Mouse (Mus musculus): ENCODE results near the gene Phf23. TPM values are rescaled to one million over a fixed set of nuclear protein-coding genes. Genes with fewer than 3 reads are reported as not detected.

Gene Phf23
- total RNA-seq, 2 experiments from 2014 or later, result 22.6 to 25.3 TPM

DNA sequence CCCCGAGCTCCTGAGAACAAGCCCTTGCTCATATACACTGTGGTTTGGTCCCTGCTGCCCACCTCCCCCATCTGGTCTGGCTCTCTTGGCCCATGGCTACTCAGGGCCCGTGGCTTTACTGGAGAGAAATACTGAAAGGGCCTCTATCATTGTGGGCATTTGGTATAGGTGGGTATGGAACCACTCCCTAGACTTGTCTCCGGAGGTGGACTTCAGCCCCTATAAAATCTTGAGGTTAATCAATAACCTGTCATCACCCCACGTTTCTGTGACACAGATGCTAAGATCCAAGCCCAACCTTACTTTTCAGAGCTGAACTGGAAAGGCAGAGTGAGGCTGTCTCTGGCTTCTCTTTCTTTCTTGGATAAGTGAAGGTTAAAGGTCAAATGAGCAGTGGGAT lies 26.8 kb upstream of the Phf23 start:
- no peak for DNase-seq (ENCODE audit: low spot score)
- intact Hi-C loops (cut with DNase I), result loop anchor here (5.0 kb wide), 1 partner anchor 41 kb away; no protein-coding TSS in a partner anchor

GRCm38 (mm10) chr11:69970222-69970621 lies 25.4 kb upstream of the Phf23 start:
- DNase-seq (ENCODE audit: low spot score), result no peak
- intact Hi-C loops (cut with DNase I), result no loop called here

- DNase-seq (ENCODE audit: low spot score), result no peak
- intact Hi-C loops (cut with DNase I), result no loop called here
Observed at GRCm38 (mm10) chr11:69970775-69971174, 24.8 kb upstream of the Phf23 start.

DNA sequence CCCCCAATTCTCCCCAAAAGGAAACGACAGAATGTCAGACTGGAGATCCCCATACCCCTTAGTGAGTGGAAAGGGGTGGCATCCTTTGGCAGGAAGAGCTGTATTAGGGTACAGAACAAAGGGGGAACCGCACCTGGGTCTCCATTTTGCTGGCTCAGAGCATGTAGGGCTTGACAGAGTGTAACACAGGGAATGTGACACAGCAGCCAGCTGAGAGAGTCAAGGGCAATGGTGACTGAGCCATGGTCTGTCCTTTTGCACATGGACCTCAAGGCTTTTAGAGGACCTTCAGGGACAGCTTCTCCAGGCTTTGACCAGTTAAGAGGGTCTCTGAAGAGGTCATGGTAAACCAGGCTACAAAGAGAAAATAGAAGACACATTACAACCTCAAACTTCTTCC lies 20.7 kb upstream of the Phf23 start:
- DNase-seq (ENCODE audit: low spot score), result no peak
- intact Hi-C loops (cut with DNase I), result no loop called here

GRCm38 (mm10) chr11:69976271-69976670 lies 19.3 kb upstream of the Phf23 start:
- no peak for DNase-seq (ENCODE audit: low spot score)
- intact Hi-C loops (cut with DNase I), result no loop called here

- intact Hi-C loops (cut with DNase I), result loop anchor here (2.0 kb wide), 2 partner anchors 17 to 57 kb away; no protein-coding TSS in a partner anchor
- no peak for DNase-seq (ENCODE audit: low spot score)
Observed at GRCm38 (mm10) chr11:69979827-69980195, 15.8 kb upstream of the Phf23 start.

DNA sequence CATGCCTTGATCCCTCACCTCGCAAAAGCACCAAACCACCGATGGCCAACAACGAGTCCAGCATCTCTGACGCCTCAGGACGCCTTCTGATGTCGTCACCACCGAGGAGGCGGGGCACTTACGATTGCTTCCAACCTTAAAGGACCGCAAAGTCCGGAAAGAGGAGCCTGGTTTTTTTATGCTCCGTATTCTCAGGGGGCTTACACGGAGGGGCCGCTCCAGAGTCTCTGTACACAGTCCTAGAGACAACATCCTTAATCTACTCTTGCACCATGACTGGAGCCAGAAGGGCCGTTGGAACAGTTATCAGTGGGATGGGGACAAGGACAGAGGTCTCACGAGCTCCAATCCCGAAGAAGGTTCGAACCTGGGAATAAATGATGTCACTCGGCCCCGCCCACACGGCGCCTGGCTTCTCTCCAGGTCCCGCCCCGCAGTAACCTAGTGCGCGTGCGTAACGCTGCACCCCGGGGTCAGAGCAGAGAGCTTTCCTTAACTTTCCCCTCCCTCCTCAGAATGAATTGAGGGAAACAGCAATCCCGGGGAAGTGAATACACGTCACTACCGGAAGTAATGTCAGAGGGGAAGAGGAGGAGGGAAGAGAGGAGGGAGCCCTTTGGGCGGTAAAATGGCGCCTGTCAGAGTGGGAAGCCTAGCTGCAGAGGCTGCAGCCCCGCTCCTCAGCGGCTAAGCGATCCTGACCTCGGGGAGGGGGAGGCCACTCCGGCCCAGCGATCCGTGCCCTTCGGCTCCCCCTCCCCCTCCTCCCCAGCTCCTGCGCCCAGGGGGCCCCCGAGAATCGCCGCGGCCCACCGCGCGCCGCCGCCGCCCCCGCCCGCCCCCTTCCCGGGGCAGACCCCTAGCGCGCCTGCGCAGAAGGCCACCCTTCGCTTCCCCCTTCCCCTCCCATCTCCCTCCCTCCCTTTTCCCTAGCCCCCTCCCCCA lies 15.1 kb upstream of the Phf23 start:
- intact Hi-C loops (cut with DNase I), result loop anchor here (2.0 kb wide), 1 partner anchor 16 kb away; no protein-coding TSS in a partner anchor
- DNase-seq (ENCODE audit: low spot score), result peak; percentile 97

DNA sequence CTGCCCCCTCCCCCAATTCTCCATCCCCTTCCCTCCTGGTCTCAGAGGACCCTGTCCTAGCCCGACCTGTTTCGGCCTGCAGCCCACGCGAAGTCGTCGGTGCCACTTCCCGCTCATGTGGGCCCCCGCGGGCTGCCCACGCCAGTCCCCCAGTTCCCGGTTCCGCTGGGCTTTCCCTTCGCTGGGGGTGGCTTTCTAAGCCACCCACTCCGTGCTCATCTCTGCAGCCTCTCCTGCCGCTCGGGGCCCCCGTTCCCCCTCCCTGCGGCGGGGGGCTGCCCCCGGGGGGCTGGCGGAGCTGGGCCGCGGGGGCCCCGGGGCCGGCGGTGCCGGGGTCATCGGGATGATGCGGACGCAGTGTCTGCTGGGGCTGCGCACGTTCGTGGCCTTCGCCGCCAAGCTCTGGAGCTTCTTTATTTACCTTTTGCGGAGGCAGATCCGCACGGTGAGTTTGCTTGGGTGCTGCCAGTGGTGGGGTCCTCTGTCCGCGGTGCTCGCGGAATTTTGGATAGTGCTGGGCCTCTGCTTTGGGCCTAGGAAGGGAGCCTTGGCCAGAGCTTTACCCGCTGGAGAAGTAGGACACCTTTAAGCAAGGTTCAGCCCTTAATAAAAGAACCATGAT lies 14.3 kb upstream of the Phf23 start, which contains the start of gene Ctdnep1:
Ctdnep1 (plus strand) TSS at position 16 of the 622 bp plus-strand sequence.
- intact Hi-C loops (cut with DNase I), result loop anchor here (2.0 kb wide), 1 partner anchor 16 kb away; no protein-coding TSS in a partner anchor
- DNase-seq (ENCODE audit: low spot score), result no peak

GRCm38 (mm10) chr11:69982225-69982624 lies 13.4 kb upstream of the Phf23 start, which contains the start of gene Elp5:
TSS of gene Elp5 (minus strand) at chr11:69982517.
- no peak for DNase-seq (ENCODE audit: low spot score)
- intact Hi-C loops (cut with DNase I), result no loop called here

DNA sequence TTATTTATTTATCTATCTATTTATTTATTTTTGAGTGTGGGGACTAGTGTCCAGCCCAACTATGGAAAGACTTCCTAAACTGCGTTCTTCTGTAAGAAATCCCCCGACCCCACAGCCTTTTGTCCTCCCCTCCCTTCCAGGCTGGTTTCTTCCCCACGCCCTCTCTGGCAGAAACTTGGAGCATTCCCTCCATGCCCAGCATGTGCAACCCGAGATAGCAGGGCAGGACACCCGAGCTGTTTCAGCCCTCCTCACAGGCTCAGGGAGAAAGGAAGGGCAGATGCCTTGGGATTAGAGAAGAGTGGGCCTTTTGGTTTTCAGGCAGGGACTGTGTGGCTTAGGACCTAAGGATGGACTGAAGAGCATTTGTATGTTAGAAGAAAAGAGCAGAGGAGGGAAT lies 12.7 kb upstream of the Phf23 start:
- no peak for DNase-seq (ENCODE audit: low spot score)
- intact Hi-C loops (cut with DNase I), result no loop called here

GRCm38 (mm10) chr11:69983377-69983776 lies 12.2 kb upstream of the Phf23 start:
- no peak for DNase-seq (ENCODE audit: low spot score)
- intact Hi-C loops (cut with DNase I), result no loop called here

DNA sequence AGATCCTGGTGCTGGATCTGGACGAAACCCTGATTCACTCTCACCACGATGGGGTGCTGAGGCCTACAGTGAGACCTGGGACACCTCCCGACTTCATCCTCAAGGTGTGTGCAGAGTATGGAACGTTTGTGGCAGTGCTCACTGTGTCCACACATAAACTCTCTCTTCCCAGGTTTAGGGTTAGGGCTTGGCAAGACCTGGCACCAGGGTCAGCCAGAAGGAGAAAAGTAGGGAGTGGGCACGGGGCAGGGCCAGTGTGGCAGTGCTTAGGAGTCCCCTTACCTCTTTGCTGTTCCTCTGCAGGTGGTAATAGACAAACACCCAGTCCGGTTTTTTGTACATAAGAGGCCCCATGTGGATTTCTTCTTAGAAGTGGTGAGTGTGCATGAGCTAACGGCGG lies 11.1 kb upstream of the Phf23 start:
- intact Hi-C loops (cut with DNase I), result no loop called here
- no peak for DNase-seq (ENCODE audit: low spot score)

GRCm38 (mm10) chr11:69989949-69990348 lies 5.6 kb upstream of the Phf23 start:
- intact Hi-C loops (cut with DNase I), result loop anchor here (10.0 kb wide), 1 partner anchor 585 kb away; no protein-coding TSS in a partner anchor
- no peak for DNase-seq (ENCODE audit: low spot score)

- DNase-seq (ENCODE audit: low spot score), result peak; percentile 93
- intact Hi-C loops (cut with DNase I), result loop anchor here (10.0 kb wide), 1 partner anchor 586 kb away; no protein-coding TSS in a partner anchor
Observed at GRCm38 (mm10) chr11:69990850-69991691, 4.5 kb upstream of the Phf23 start, which contains the start of gene Gabarap. TSS of gene Gabarap (plus strand) at chr11:69991143.

GRCm38 (mm10) chr11:69991711-69992110 lies 3.9 kb upstream of the Phf23 start:
- intact Hi-C loops (cut with DNase I), result loop anchor here (10.0 kb wide), 1 partner anchor 587 kb away; no protein-coding TSS in a partner anchor
- no peak for DNase-seq (ENCODE audit: low spot score)

GRCm38 (mm10) chr11:69992396-69992795 lies 3.2 kb upstream of the Phf23 start:
- no peak for DNase-seq (ENCODE audit: low spot score)
- intact Hi-C loops (cut with DNase I), result loop anchor here (10.0 kb wide), 1 partner anchor 588 kb away; no protein-coding TSS in a partner anchor

DNA sequence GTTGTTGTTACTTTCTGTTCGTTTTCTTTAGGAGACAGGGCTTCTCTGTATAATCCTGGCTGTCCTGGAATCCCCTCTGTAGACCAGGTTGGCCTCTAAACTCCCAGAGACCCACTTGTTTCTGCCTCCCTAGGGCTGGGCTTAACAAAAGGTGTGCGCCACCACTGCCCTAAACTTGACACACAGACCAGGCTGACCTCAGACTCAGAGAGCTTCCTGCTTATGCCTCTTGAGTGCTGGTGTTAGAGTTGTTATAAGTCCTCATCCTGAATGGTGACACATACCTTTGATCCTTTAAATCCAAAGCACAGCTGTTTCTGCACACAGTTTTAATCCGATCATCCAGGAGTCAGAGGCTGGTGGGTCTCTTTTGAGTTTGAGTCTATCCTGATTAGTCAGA lies 2.6 kb upstream of the Phf23 start:
- DNase-seq (ENCODE audit: low spot score), result no peak
- intact Hi-C loops (cut with DNase I), result loop anchor here (10.0 kb wide), 1 partner anchor 588 kb away; no protein-coding TSS in a partner anchor

DNA sequence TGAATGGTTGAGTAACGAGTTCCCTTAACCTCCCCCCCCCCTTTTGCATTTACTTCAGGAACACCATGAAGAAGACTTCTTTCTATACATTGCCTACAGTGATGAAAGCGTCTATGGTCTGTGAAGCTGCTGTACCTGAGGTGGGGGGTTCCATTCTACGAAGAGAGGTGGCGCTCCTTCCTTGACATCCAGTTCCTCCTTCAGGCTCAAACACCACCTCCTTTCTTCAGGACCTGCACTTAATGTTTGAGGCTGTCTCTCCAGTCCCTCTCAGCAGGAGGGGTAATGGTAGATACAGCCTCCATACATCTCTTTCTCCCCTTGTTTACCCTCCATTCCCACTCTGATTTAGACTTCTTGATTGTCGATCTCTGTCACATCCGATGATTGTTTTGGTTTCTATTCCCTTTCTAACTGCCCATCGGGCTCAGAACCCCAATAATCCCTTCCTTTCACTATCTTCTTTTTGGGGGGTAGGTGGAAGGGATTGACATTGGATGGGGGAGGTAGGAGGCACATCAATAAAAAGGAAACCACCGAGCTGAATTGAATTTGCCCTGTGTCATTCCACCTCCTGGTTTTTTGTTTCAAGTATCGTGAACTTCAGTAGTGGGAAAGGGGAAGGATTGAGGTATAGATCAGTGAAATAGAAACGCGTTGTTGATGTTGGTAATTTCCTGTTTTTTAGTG lies 1.0 kb upstream of the Phf23 start:
- intact Hi-C loops (cut with DNase I), result loop anchor here (10.0 kb wide), 1 partner anchor 590 kb away; no protein-coding TSS in a partner anchor
- no peak for DNase-seq (ENCODE audit: low spot score)

All from heart, postnatal 25 days (tissue).